Mouse (Mus musculus) natural killer cell, adult 2 months (primary cell): ENCODE measurements around the gene Casp3.
A peak's percentile ranks its signal among the peaks of the same experiment; 100 is the strongest.

Source experiments
- DNase-seq, 2 experiments: peaks; one replicate each; pipeline ENCODE4 v3.0.0; 2022; ENCODE audit warnings: low spot score in 2 of 2

Gene Casp3

DNA sequence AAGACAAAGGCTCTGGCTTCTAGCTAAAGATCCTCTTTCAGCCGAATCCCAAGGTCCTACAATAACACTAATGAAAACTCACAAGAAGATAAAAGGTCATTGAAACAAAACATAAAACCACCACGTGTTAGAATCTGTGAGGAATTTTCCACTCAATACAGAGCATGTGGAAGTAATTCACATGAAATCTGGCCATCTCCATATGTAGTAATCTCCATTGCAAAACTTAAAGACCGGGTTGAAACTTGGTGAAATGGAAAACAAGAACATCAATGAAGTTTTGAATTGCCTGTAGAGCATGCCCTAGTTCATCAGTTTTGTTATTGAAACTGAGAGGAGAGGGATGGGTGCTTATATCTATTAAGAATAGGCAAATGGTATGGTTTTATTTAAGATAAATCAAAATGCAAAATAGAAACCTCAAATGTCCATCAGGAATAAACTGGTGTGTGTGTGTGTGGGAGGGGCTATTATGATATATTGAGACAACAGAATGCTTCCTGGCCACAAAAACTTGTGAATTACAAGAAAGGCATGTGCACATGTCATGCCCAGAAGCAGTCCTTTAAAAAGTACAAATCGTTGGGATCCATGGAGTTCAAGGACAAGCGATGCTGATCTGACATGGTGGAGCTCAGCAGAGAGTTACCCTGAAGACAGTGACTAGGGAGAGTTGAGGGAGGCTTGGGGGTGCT, 63.7 kb downstream of the Casp3 start:
- DNase-seq = no peak

DNA sequence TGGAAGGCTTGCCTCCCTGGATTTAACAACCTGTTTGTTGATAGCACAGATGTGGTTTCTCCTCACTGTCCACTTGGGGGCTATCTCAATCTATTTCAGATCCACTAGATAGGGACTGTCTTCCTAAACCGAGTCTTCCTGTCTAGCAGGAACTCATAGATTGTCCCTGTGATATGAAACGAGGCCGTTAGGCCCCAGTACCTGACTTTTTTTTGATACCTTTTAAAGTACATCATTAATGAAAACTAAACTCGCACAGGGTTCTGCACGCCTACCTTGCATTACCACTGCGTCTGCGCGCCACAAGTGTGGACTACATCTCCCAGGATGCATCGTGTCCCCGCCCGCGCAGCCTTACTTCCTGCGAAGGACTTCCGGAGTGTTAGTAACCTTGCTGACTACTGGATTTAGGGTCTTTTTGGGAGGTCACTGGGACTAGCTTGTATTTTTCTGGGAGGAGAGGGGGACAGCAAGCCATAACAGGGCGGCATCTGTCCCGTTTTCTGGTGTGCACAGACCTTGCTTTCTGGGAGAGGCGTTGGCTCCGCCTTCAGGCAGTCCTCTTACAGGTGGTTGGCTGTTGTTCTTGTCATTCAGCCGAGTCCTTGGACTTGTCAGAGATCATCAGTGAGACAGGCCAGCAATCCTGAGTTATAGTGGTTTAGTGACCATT, 69.7 kb downstream of the Casp3 start:
- DNase-seq = peak; percentile 89 to 90
